In the genomic region with DNA sequence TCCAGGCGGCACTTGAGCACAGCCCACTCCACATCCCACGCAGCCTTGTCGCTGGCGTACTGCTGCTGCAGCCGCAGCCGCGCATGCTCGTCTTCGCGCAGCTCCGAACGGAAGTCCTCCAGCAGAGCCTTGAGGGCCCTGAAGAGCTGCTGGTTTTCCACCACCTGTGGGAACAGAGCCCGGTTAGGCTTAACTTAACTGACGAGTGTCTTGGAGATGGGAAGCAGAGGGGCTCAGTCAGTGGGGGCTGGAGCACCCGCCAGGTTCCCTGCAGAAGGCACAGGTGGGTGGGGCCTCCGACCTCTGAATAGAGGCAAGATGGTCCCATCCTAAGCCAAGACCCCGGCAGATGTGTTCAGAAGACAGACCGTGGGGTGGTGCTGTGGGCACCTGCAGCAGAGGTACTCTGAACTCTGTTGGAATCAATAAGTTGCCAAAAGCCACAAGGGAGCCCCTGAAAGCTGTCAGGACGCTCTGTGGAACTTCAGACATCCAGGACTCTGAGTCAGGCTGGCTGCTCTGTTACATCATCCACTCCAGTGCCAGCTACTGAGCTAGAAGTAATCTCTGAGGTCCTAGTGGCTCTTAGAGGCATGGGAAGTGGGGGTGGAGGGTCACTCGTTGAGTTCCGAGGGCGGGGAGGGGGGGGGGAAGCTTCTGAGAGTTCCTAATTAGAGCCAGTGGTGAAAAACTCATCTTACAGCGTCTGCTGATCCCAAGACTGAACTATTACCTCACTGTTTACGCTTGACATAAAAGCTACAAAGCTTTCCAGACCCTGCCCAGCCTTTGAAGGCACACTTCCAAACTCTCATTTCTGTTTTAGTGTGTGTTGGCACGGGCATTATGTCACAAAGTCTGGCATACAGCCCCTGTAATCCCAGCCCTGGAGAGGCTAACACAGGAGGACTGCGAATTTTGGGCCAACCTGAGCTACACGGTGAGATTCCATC, we compare ENCODE assay signal across 8 mouse cellular contexts.
DNase-seq lines count a peak whose midpoint lies in the region; ATAC-seq and TF ChIP-seq lines count a peak whose summit lies in the region.

No protein-coding gene starts in this region.

- no peak overlapping the region for H3K4me2 ChIP-seq in kidney, embryonic 14.5 days (replicated peaks; ENCODE audit: low read depth, low read length)
- peak overlapping the region; percentile 33; the same call in 1 of the 2 replicates for H3K4me2 ChIP-seq in lung, postnatal 0 days (replicated peaks; ENCODE audit: low read depth, low read length)
- no peak overlapping the region for H3K4me2 ChIP-seq in intestine, postnatal 0 days (replicated peaks; ENCODE audit: low read depth)

- no peak overlapping the region for H3K4me3 ChIP-seq in kidney, embryonic 14.5 days (ENCODE audit: low read length)
- H3K4me3 ChIP-seq in kidney, adult 2 months (ENCODE audit: insufficient read depth, low read depth, low read length) = no peak overlapping the region
- no peak overlapping the region for H3K4me3 ChIP-seq in forebrain, embryonic 10.5 days
- H3K4me3 ChIP-seq in lung, postnatal 0 days (ENCODE audit: low read depth, low read length) = no peak overlapping the region
- no peak overlapping the region for H3K4me3 ChIP-seq in intestine, postnatal 0 days (ENCODE audit: low read depth, low read length)

- no peak overlapping the region for H3K27ac ChIP-seq in kidney, embryonic 14.5 days (ENCODE audit: low read depth, low read length)
- H3K27ac ChIP-seq in kidney, adult 2 months (ENCODE audit: insufficient read depth, low read depth, low read length) = no peak overlapping the region
- peak overlapping the region; percentile 66 for H3K27ac ChIP-seq in forebrain, embryonic 10.5 days
- peak overlapping the region; percentile 76 for H3K27ac ChIP-seq in lung, postnatal 0 days (ENCODE audit: low read length)
- no peak overlapping the region for H3K27ac ChIP-seq in intestine, postnatal 0 days (ENCODE audit: low read depth, low read length)

- H3K4me1 ChIP-seq in kidney, embryonic 14.5 days (ENCODE audit: control insufficient read depth, insufficient read depth, low read length) = peaks cover 13% of the 10 kb centered on the region
- peaks cover 4% of the 10 kb centered on the region for H3K4me1 ChIP-seq in kidney, adult 2 months (ENCODE audit: control insufficient read depth, insufficient read depth, low read length)
- peaks cover 41% of the 10 kb centered on the region for H3K4me1 ChIP-seq in forebrain, embryonic 10.5 days
- H3K4me1 ChIP-seq in lung, postnatal 0 days (ENCODE audit: insufficient read depth, low read depth, low read length) = peaks cover 7% of the 10 kb centered on the region
- H3K4me1 ChIP-seq in intestine, postnatal 0 days (replicated peaks; ENCODE audit: control insufficient read depth, insufficient read depth, low read length) = no peaks in the 10 kb centered on the region

- ATAC-seq in kidney, embryonic 14.5 days (ENCODE audit: low FRiP score, low TSS enrichment) = 0 out of 2 replicates have a peak, but pooled peaks have one; percentile 22
- peak; percentile 95 for ATAC-seq in lung, postnatal 0 days
- no peak for ATAC-seq in intestine, postnatal 0 days

- no peak overlapping the region for H3K9ac ChIP-seq in kidney, embryonic 14.5 days (ENCODE audit: low read depth, low read length)
- no peak overlapping the region for H3K9ac ChIP-seq in lung, postnatal 0 days (replicated peaks; ENCODE audit: low read depth)
- H3K9ac ChIP-seq in intestine, postnatal 0 days (ENCODE audit: low read depth, low read length) = no peak overlapping the region

- H3K27me3 ChIP-seq in kidney, embryonic 14.5 days (ENCODE audit: control insufficient read depth, insufficient read depth, low read length) = no peaks in the 10 kb centered on the region
- no peaks in the 10 kb centered on the region for H3K27me3 ChIP-seq in kidney, adult 2 months (replicated peaks; ENCODE audit: control insufficient read depth, insufficient read depth, low read length)
- H3K27me3 ChIP-seq in forebrain, embryonic 10.5 days (ENCODE audit: poor library complexity, severe bottlenecking) = no peaks in the 10 kb centered on the region
- no peaks in the 10 kb centered on the region for H3K27me3 ChIP-seq in lung, postnatal 0 days (replicated peaks; ENCODE audit: insufficient read depth, low read length)
- H3K27me3 ChIP-seq in intestine, postnatal 0 days (replicated peaks; ENCODE audit: control insufficient read depth, insufficient read depth, low read length) = no peaks in the 10 kb centered on the region

- DNase-seq in kidney, adult 2 months = no peak
- peak; percentile 80 for DNase-seq in NIH3T3 (ENCODE audit: low read depth)
- DNase-seq in forebrain, embryonic 10.5 days (ENCODE audit: extremely low spot score, low spot score) = peak; percentile 41
- peak; percentile 94 for DNase-seq in lung, postnatal 0 days (ENCODE audit: low spot score)
- no peak for DNase-seq in spleen, postnatal 14 days (ENCODE audit: low spot score in 2 of 2)
- DNase-seq in right cerebral cortex, adult 2 months (ENCODE audit: low spot score in 2 of 2) = no peak

- TF ChIP-seq POLR2A in kidney, adult 2 months (IDR thresholded peaks at IDR 0.05; ENCODE audit: low read depth, low read length) = no peak

- peak; percentile 68 for TF ChIP-seq EP300 in lung, postnatal 0 days (IDR thresholded peaks at IDR 0.05)

- no peaks in the 10 kb centered on the region for H3K36me3 ChIP-seq in kidney, embryonic 14.5 days (ENCODE audit: control insufficient read depth, insufficient read depth, low read length)
- H3K36me3 ChIP-seq in kidney, adult 2 months (ENCODE audit: control insufficient read depth, insufficient read depth, low read length) = no peaks in the 10 kb centered on the region
- peaks cover 99% of the 10 kb centered on the region for H3K36me3 ChIP-seq in forebrain, embryonic 10.5 days (replicated peaks)
- no peaks in the 10 kb centered on the region for H3K36me3 ChIP-seq in lung, postnatal 0 days (ENCODE audit: insufficient read depth, low read length)
- H3K36me3 ChIP-seq in intestine, postnatal 0 days (ENCODE audit: control insufficient read depth, insufficient read depth) = no peaks in the 10 kb centered on the region

- WGBS in kidney, embryonic 14.5 days = 70% methylated on average over 27 of the region's 27 CpGs
- 76% methylated on average over 27 of the region's 27 CpGs for WGBS in kidney, adult 2 months
- WGBS in forebrain, embryonic 10.5 days = 78% methylated on average over 27 of the region's 27 CpGs
- WGBS in lung, postnatal 0 days = 47% methylated on average over 27 of the region's 27 CpGs
- WGBS in intestine, postnatal 0 days = 77% methylated on average over 27 of the region's 27 CpGs

- no peaks in the 10 kb centered on the region for H3K9me3 ChIP-seq in kidney, embryonic 14.5 days (ENCODE audit: control insufficient read depth, low read length)
- H3K9me3 ChIP-seq in forebrain, embryonic 10.5 days = no peaks in the 10 kb centered on the region
- H3K9me3 ChIP-seq in lung, postnatal 0 days (ENCODE audit: low read length) = no peaks in the 10 kb centered on the region
- no peaks in the 10 kb centered on the region for H3K9me3 ChIP-seq in intestine, postnatal 0 days (ENCODE audit: control insufficient read depth)

- no peak for TF ChIP-seq CTCF in kidney, adult 2 months (conservative IDR thresholded peaks at IDR 0.05; ENCODE audit: insufficient read depth, insufficient read length, low read depth, low read length)
- peak; percentile 17; the same call in 1 of the 2 replicates for TF ChIP-seq CTCF in lung, postnatal 0 days (IDR thresholded peaks at IDR 0.05)
- no peak for TF ChIP-seq CTCF in intestine, postnatal 0 days (IDR thresholded peaks at IDR 0.05; ENCODE audit: low read depth)

Comparison
In these comparisons a context has a peak if more than half of its experiments do, and no peak if none do; other contexts are left out.
1. H3K27ac ChIP-seq: peak in forebrain, embryonic 10.5 days (single experiment) and lung, postnatal 0 days (single experiment); none in kidney, embryonic 14.5 days (single experiment), kidney, adult 2 months (single experiment) and intestine, postnatal 0 days (single experiment).
2. DNase-seq: peak in NIH3T3 (single experiment), forebrain, embryonic 10.5 days (single experiment) and lung, postnatal 0 days (single experiment); none in kidney, adult 2 months (single experiment), spleen, postnatal 14 days (0 of 2) and right cerebral cortex, adult 2 months (0 of 2).